Mouse (Mus musculus): ENCODE measurements around the gene Gm45062. TPM values are rescaled to one million over a fixed set of nuclear protein-coding genes. Genes with fewer than 3 reads are reported as not detected.
"Not testable (repeated sequence)": the region's sequence is repeated elsewhere in the genome, so short reads cannot be mapped to it uniquely, and the experiment has no call there.

Gm45062 gene
- total RNA-seq, 1 experiment: 1.5 TPM

- Histone ChIP-seq H3K4me3 (ENCODE audit: insufficient read depth in 1 of 2, low read depth in 1 of 2, low read length in 2 of 2, poor library complexity in 1 of 2, severe bottlenecking in 1 of 2) (no peak overlapping the region), H3K36me3 (ENCODE audit: control insufficient read depth, insufficient read depth, low read length, poor library complexity, severe bottlenecking) (no peaks in the 10 kb centered on the region), H3K9me3 (ENCODE audit: control insufficient read depth, insufficient read depth, low read depth, low read length) (no peaks in the 10 kb centered on the region), H3K9ac (ENCODE audit: insufficient read depth, low read depth, low read length, poor library complexity, severe bottlenecking) (no peak overlapping the region), H3K27ac (ENCODE audit: insufficient read depth, low read depth, low read length, poor library complexity, severe bottlenecking) (no peak overlapping the region), H3K4me1 (ENCODE audit: control insufficient read depth in 2 of 2, insufficient read depth in 2 of 2, low read length in 2 of 2, poor library complexity in 1 of 2) (no peaks in the 10 kb centered on the region)
- no peak for DNase-seq (ENCODE audit: low read depth, low spot score)
- in situ Hi-C loops (cut with MboI; ENCODE audit: low sequenced_read_pairs in 2 of 2, unreplicated experiment in 2 of 2): no loop called here
- TF ChIP-seq HCFC1 (IDR thresholded peaks at IDR 0.05; ENCODE audit: borderline replicate concordance, insufficient read depth, low read length): no peak
- TF ChIP-seq ZNF384 (IDR thresholded peaks at IDR 0.05; ENCODE audit: low read depth, low read length): no peak
- TF ChIP-seq CHD2 (IDR thresholded peaks at IDR 0.05; ENCODE audit: low read depth, low read length): no peak
These were observed 272.0 kb downstream of the Gm45062 start for GRCm38 (mm10) chr6:8531104-8531894.

DNA sequence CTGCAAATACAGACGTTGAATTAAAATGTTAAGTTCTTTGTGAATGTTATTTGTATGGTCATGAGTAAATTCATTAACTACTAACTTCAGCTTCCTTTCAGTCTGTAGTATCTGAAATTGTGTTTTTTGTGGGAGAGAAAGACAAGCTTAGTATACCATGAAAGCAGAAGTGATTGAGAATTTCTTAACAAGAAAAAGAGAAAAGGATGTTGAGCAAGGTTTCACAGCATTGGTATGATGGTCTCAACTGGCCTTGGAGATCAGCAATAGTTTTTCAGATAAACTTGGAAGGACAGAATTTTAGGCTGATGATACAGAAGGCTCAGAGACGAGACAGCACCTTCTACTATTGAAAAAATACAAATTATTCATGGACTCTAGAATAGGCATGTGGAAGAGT is 277.7 kb downstream of the Gm45062 start:
- no peaks in the 10 kb centered on the region for H3K4me1 ChIP-seq (ENCODE audit: control insufficient read depth in 2 of 2, insufficient read depth in 2 of 2, low read length in 2 of 2, poor library complexity in 1 of 2)
- no peak overlapping the region for H3K9ac ChIP-seq (ENCODE audit: insufficient read depth, low read depth, low read length, poor library complexity, severe bottlenecking)
- in situ Hi-C loops (cut with MboI; ENCODE audit: low sequenced_read_pairs in 2 of 2, unreplicated experiment in 2 of 2): no loop called here
- H3K4me3 ChIP-seq (ENCODE audit: insufficient read depth in 1 of 2, low read depth in 1 of 2, low read length in 2 of 2, poor library complexity in 1 of 2, severe bottlenecking in 1 of 2): no peak overlapping the region
- no peak for DNase-seq (ENCODE audit: low read depth, low spot score)
- no peak overlapping the region for H3K27ac ChIP-seq (ENCODE audit: insufficient read depth, low read depth, low read length, poor library complexity, severe bottlenecking)
- H3K9me3 ChIP-seq (ENCODE audit: control insufficient read depth, insufficient read depth, low read depth, low read length): no peaks in the 10 kb centered on the region
- no peak for TF ChIP-seq MAFK (IDR thresholded peaks at IDR 0.05; ENCODE audit: insufficient read depth, low read depth, low read length)
- TF ChIP-seq CHD2 (IDR thresholded peaks at IDR 0.05; ENCODE audit: low read depth, low read length): no peak
- no peak for TF ChIP-seq ZNF384 (IDR thresholded peaks at IDR 0.05; ENCODE audit: low read depth, low read length)
- TF ChIP-seq HCFC1 (IDR thresholded peaks at IDR 0.05; ENCODE audit: borderline replicate concordance, insufficient read depth, low read length): no peak
- TF ChIP-seq ZC3H11A (IDR thresholded peaks at IDR 0.05; ENCODE audit: borderline replicate concordance, low read depth, low read length): no peak
- no peaks in the 10 kb centered on the region for H3K36me3 ChIP-seq (ENCODE audit: control insufficient read depth, insufficient read depth, low read length, poor library complexity, severe bottlenecking)

- H3K4me3 ChIP-seq (ENCODE audit: insufficient read depth in 1 of 2, low read depth in 1 of 2, low read length in 2 of 2, poor library complexity in 1 of 2, severe bottlenecking in 1 of 2); H3K9me3 ChIP-seq (ENCODE audit: control insufficient read depth, insufficient read depth, low read depth, low read length); H3K9ac ChIP-seq (ENCODE audit: insufficient read depth, low read depth, low read length, poor library complexity, severe bottlenecking); in situ Hi-C loops (cut with MboI; ENCODE audit: low sequenced_read_pairs in 2 of 2, unreplicated experiment in 2 of 2); H3K4me1 ChIP-seq (ENCODE audit: control insufficient read depth in 2 of 2, insufficient read depth in 2 of 2, low read length in 2 of 2, poor library complexity in 1 of 2); DNase-seq (ENCODE audit: low read depth, low spot score); H3K36me3 ChIP-seq (ENCODE audit: control insufficient read depth, insufficient read depth, low read length, poor library complexity, severe bottlenecking); H3K27ac ChIP-seq (ENCODE audit: insufficient read depth, low read depth, low read length, poor library complexity, severe bottlenecking): not testable (repeated sequence)
These were observed 282.3 kb downstream of the Gm45062 start for GRCm38 (mm10) chr6:8541531-8541930.

- H3K36me3 ChIP-seq (ENCODE audit: control insufficient read depth, insufficient read depth, low read length, poor library complexity, severe bottlenecking): no peaks in the 10 kb centered on the region
- no peak overlapping the region for H3K9ac ChIP-seq (ENCODE audit: insufficient read depth, low read depth, low read length, poor library complexity, severe bottlenecking)
- no peak overlapping the region for H3K27ac ChIP-seq (ENCODE audit: insufficient read depth, low read depth, low read length, poor library complexity, severe bottlenecking)
- H3K4me3 ChIP-seq (ENCODE audit: insufficient read depth in 1 of 2, low read depth in 1 of 2, low read length in 2 of 2, poor library complexity in 1 of 2, severe bottlenecking in 1 of 2): no peak overlapping the region
- no peak for TF ChIP-seq HCFC1 (IDR thresholded peaks at IDR 0.05; ENCODE audit: borderline replicate concordance, insufficient read depth, low read length)
- no peak for TF ChIP-seq CHD2 (IDR thresholded peaks at IDR 0.05; ENCODE audit: low read depth, low read length)
- no peak for TF ChIP-seq ZC3H11A (IDR thresholded peaks at IDR 0.05; ENCODE audit: borderline replicate concordance, low read depth, low read length)
- no peak for TF ChIP-seq ZNF384 (IDR thresholded peaks at IDR 0.05; ENCODE audit: low read depth, low read length)
- no peak for TF ChIP-seq MAFK (IDR thresholded peaks at IDR 0.05; ENCODE audit: insufficient read depth, low read depth, low read length)
- in situ Hi-C loops (cut with MboI; ENCODE audit: low sequenced_read_pairs in 2 of 2, unreplicated experiment in 2 of 2): no loop called here
- no peaks in the 10 kb centered on the region for H3K4me1 ChIP-seq (ENCODE audit: control insufficient read depth in 2 of 2, insufficient read depth in 2 of 2, low read length in 2 of 2, poor library complexity in 1 of 2)
- no peak for DNase-seq (ENCODE audit: low read depth, low spot score)
- H3K9me3 ChIP-seq (ENCODE audit: control insufficient read depth, insufficient read depth, low read depth, low read length): no peaks in the 10 kb centered on the region
These were observed 285.6 kb downstream of the Gm45062 start for GRCm38 (mm10) chr6:8544822-8545221.

DNA sequence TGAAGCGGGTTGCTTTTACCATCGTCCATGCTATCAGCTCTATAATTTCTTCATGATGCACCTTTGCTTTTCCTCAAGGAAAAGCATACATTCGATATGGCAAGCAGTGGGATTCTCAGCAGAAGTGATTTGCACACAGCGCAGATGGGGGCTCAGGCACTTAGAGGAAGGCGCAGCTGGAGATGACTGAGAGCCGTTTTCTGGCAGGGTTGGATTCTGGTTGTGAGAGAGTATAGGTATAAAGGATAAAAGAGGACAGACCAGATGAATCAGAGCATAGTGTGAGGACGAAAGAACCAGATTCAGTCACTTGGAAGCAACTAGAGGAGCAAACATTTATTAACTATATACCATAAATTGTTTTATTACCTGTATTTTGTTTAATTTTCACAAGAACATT is 286.5 kb downstream of the Gm45062 start:
- no peaks in the 10 kb centered on the region for H3K36me3 ChIP-seq (ENCODE audit: control insufficient read depth, insufficient read depth, low read length, poor library complexity, severe bottlenecking)
- in situ Hi-C loops (cut with MboI; ENCODE audit: low sequenced_read_pairs in 2 of 2, unreplicated experiment in 2 of 2): no loop called here
- H3K9ac ChIP-seq (ENCODE audit: insufficient read depth, low read depth, low read length, poor library complexity, severe bottlenecking): no peak overlapping the region

More for the DNA sequence above, 286.5 kb downstream of the Gm45062 start:
- no peak overlapping the region for H3K27ac ChIP-seq (ENCODE audit: insufficient read depth, low read depth, low read length, poor library complexity, severe bottlenecking)
- TF ChIP-seq ZC3H11A (IDR thresholded peaks at IDR 0.05; ENCODE audit: borderline replicate concordance, low read depth, low read length) (no peak), ZNF384 (IDR thresholded peaks at IDR 0.05; ENCODE audit: low read depth, low read length) (no peak), HCFC1 (IDR thresholded peaks at IDR 0.05; ENCODE audit: borderline replicate concordance, insufficient read depth, low read length) (no peak), CHD2 (IDR thresholded peaks at IDR 0.05; ENCODE audit: low read depth, low read length) (no peak), MAFK (IDR thresholded peaks at IDR 0.05; ENCODE audit: insufficient read depth, low read depth, low read length) (no peak)
- no peak for DNase-seq (ENCODE audit: low read depth, low spot score)
- H3K9me3 ChIP-seq (ENCODE audit: control insufficient read depth, insufficient read depth, low read depth, low read length): no peaks in the 10 kb centered on the region
- H3K4me1 ChIP-seq (ENCODE audit: control insufficient read depth in 2 of 2, insufficient read depth in 2 of 2, low read length in 2 of 2, poor library complexity in 1 of 2): no peaks in the 10 kb centered on the region
- no peak overlapping the region for H3K4me3 ChIP-seq (ENCODE audit: insufficient read depth in 1 of 2, low read depth in 1 of 2, low read length in 2 of 2, poor library complexity in 1 of 2, severe bottlenecking in 1 of 2)
